Mouse (Mus musculus): Measurements from ENCODE around the gene Thsd4.

- TF ChIP-seq CTCF (IDR thresholded peaks at IDR 0.05; ENCODE audit: low read depth) (no peak), EP300 (IDR thresholded peaks at IDR 0.05; ENCODE audit: low read depth) (no peak)
Measured at GRCm38 (mm10) chr9:60056131-60056530, 465.7 kb downstream of the Thsd4 start.
